Mouse (Mus musculus) neutrophil, adult 5-6 weeks (primary cell): ENCODE data around the gene Tpbgl. TPM values are rescaled to one million over a fixed set of nuclear protein-coding genes. Genes with fewer than 3 reads are reported as not detected.

Experiments used
- ATAC-seq: fragments of 151-379, 151-347 bp; 2 replicates; pipeline ENCODE4 v1.8.0; 2017; ENCODE audit warnings: mild to moderate bottlenecking, moderate TSS enrichment; ENCODE audit not compliant: insufficient number of reproducible peaks, poor library complexity, low FRiP score, severe bottlenecking; ENCODE audit errors: extremely low read depth
- total RNA-seq: library from RNA; stranded (forward); fragments of 200-1000 nt; gene quantifications from 2 replicates; pipeline ENCODE4 v1.2.3, GENCODE M21; 2017

The Tpbgl gene
- total RNA-seq, 1 experiment from 2014 or later = not detected

GRCm38 (mm10) chr7:99649585-99649984, 22.7 kb upstream of the Tpbgl start:
- no peak for ATAC-seq

GRCm38 (mm10) chr7:99648623-99649022, 21.7 kb upstream of the Tpbgl start:
- no peak for ATAC-seq

GRCm38 (mm10) chr7:99644701-99645100, 17.8 kb upstream of the Tpbgl start:
- no peak for ATAC-seq

GRCm38 (mm10) chr7:99642078-99642477, 15.2 kb upstream of the Tpbgl start:
- no peak for ATAC-seq

GRCm38 (mm10) chr7:99641245-99641644, 14.3 kb upstream of the Tpbgl start:
- ATAC-seq = no peak

GRCm38 (mm10) chr7:99633966-99634665, 7.2 kb upstream of the Tpbgl start:
- ATAC-seq = no peak

GRCm38 (mm10) chr7:99632286-99632685, 5.4 kb upstream of the Tpbgl start:
- no peak for ATAC-seq

GRCm38 (mm10) chr7:99627366-99627765, 463 bp upstream of the Tpbgl start:
- no peak for ATAC-seq

- peak; percentile 44; the same call in 1 of the 2 replicates for ATAC-seq
These were observed 1.1 kb downstream of the Tpbgl start for GRCm38 (mm10) chr7:99625722-99626375.

- ATAC-seq = no peak
These were observed 8.0 kb downstream of the Tpbgl start for GRCm38 (mm10) chr7:99618860-99619259.

- ATAC-seq = no peak
These were observed 8.6 kb downstream of the Tpbgl start for GRCm38 (mm10) chr7:99618264-99618663.

- ATAC-seq = no peak
These were observed 19.3 kb downstream of the Tpbgl start for GRCm38 (mm10) chr7:99607632-99608031.

GRCm38 (mm10) chr7:99606766-99607165, 20.1 kb downstream of the Tpbgl start:
- no peak for ATAC-seq

- ATAC-seq = no peak
These were observed 20.6 kb downstream of the Tpbgl start for GRCm38 (mm10) chr7:99606303-99606702.

GRCm38 (mm10) chr7:99605058-99605457, 21.8 kb downstream of the Tpbgl start:
- ATAC-seq = no peak

- ATAC-seq = no peak
These were observed 22.8 kb downstream of the Tpbgl start for GRCm38 (mm10) chr7:99603875-99604662.

- no peak for ATAC-seq
These were observed 28.2 kb downstream of the Tpbgl start for GRCm38 (mm10) chr7:99598722-99599121.

GRCm38 (mm10) chr7:99593868-99594803, 32.8 kb downstream of the Tpbgl start:
- ATAC-seq = no peak

- ATAC-seq = no peak
These were observed 34.2 kb downstream of the Tpbgl start for GRCm38 (mm10) chr7:99592669-99593068.
